Mouse (Mus musculus) midbrain, embryonic 12.5 days (tissue): ENCODE measurements around the gene 1700069L16Rik. TPM values are rescaled to one million over a fixed set of nuclear protein-coding genes. Genes with fewer than 3 reads are reported as not detected.

Experiments used
- ATAC-seq: fragments of 200-750 bp; cut with Nextera tagmentation; 2 replicates; pipeline ENCODE4 v1.8.0; 2017; ENCODE audit warnings: low read depth, moderate TSS enrichment, moderate library complexity; ENCODE audit not compliant: low FRiP score
- H3K27ac ChIP-seq: fragments of 300-500 bp; sonication (generic); replicated peaks from 2 replicates; pipeline ENCODE4 v1.5.1; 2016; ENCODE audit warnings: mild to moderate bottlenecking
- H3K27me3 ChIP-seq: fragments of 300-500 bp; sonication (generic); 2 replicates; pipeline ENCODE4 v1.6.1; 2016; ENCODE audit warnings: mild to moderate bottlenecking
- H3K36me3 ChIP-seq: fragments of 300-500 bp; sonication (generic); 2 replicates; pipeline ENCODE4 v1.6.1; 2016
- H3K4me1 ChIP-seq: fragments of 300-500 bp; sonication (generic); 2 replicates; pipeline ENCODE4 v1.6.1; 2016
- H3K4me2 ChIP-seq: fragments of 300-500 bp; sonication (generic); replicated peaks from 2 replicates; pipeline ENCODE4 v1.6.1; 2016; ENCODE audit warnings: mild to moderate bottlenecking, moderate library complexity
- H3K4me3 ChIP-seq: fragments of 300-500 bp; sonication (generic); 2 replicates; pipeline ENCODE4 v1.5.1; 2016; ENCODE audit warnings: mild to moderate bottlenecking
- H3K9ac ChIP-seq: fragments of 300-500 bp; sonication (generic); replicated peaks from 2 replicates; pipeline ENCODE4 v1.6.1; 2016; ENCODE audit warnings: mild to moderate bottlenecking, moderate library complexity
- H3K9me3 ChIP-seq: fragments of 300-500 bp; sonication (generic); 2 replicates; pipeline ENCODE4 v1.6.1; 2016; ENCODE audit warnings: mild to moderate bottlenecking
- WGBS: fragments of 180-500 bp; shearing (Covaris S2); methylation state at CpG from one replicate; pipeline ENCODE4 v1.1.7; 2016; 5-methylcytosine and 5-hydroxymethylcytosine counted together
- polyA plus RNA-seq: library from polyadenylated mRNA; unstranded; fragments of >200 nt; fragmentation: Nextera tagmentation; extraction: Ambion mirVana; gene quantifications from 2 replicates; pipeline ENCODE4 v1.2.1, GENCODE M21; 2016

Gene 1700069L16Rik
- polyA plus RNA-seq, 1 experiment from 2014 or later, result not detected

DNA sequence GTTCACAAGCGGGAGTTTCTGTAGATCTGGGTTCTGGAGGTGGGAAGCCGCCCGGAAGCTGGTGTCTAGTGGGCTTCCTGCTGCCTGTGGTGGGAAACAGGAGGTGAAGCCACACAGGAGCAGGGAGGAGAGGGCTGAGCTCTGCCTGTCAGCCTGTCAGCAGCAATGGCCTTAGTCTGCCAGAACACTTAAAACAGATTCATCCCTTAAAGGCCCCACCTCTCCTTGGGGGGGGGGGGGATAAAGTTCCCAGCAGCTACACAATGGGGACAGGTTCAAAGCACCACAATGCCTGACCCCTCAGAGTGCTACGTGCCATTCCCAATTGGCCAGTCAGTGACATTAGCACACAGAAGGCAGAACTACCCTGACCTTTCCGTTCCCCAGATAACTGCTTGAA, 72.4 kb downstream of the 1700069L16Rik start:
- H3K4me1 ChIP-seq, result peaks cover 10% of the 10 kb centered on the region
- no peak for ATAC-seq
- WGBS, result 21% methylated on average over 5 of the region's 5 CpGs
- no peaks in the 10 kb centered on the region for H3K9me3 ChIP-seq
- no peak overlapping the region for H3K27ac ChIP-seq
- no peak overlapping the region for H3K4me3 ChIP-seq
- no peak overlapping the region for H3K4me2 ChIP-seq
- H3K27me3 ChIP-seq, result peaks cover 32% of the 10 kb centered on the region
- no peaks in the 10 kb centered on the region for H3K36me3 ChIP-seq
- H3K9ac ChIP-seq, result no peak overlapping the region

DNA sequence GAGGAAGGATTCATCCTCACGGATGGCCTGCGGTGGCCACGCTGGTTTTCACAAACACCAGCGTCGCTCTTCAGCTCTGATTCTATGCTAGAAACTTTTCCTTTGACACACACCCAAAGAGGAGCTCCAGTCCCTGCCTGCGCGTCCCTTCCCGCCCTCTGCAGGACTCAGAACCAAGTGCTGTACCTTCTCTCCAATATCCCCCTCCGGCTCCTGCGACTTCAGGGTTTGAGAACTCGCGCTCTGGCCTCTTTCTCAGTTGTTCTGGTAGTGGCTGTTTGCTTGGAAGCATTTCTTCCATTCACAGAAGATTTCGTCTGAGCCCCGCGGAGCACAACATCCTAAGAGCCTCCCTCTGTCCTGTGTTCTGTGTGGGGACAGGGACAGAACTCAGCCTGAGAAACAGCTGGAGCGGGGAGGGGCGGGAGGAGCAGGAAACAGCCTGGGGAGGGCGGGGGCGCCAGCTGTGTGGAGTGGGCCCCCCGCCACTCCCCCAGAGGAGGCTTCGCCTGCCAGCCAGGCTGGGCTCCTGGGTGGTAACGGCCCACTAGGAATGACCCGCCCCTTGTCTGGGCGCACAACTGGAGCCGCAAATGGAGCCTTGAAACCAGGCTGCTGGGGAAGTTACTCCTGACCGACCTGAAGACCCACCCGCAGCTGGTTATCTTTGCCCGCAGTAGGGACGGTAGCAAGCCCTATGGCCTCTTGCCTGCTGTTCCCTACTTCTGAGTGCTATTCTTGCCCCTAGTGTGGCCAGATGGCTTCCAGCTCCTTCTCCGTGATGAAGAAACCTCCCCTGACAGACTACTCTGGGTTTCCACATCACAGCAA, 74.3 kb downstream of the 1700069L16Rik start, which contains the start of gene Cmklr1:
Gene Cmklr1 (minus strand): TSS at position 392 of the 831 bp plus-strand sequence.
- no peaks in the 10 kb centered on the region for H3K9me3 ChIP-seq
- H3K4me1 ChIP-seq, result peaks cover 10% of the 10 kb centered on the region
- no peak within 1 kb of the TSS for H3K27ac ChIP-seq
- peaks cover 32% of the 10 kb centered on the region for H3K27me3 ChIP-seq
- peak within 1 kb of the TSS; percentile 34 for H3K4me2 ChIP-seq
- no peak within 1 kb of the TSS; the same call in 1 of the 2 replicates for H3K9ac ChIP-seq
- 0 out of 2 replicates have a peak within 1 kb of the TSS, but pooled peaks have one; percentile 9 for H3K4me3 ChIP-seq
- ATAC-seq, result no peak
- H3K36me3 ChIP-seq, result no peaks in the 10 kb centered on the region
- whole genome bisulfite sequencing, result 11% methylated on average over 30 of the region's 30 CpGs

DNA sequence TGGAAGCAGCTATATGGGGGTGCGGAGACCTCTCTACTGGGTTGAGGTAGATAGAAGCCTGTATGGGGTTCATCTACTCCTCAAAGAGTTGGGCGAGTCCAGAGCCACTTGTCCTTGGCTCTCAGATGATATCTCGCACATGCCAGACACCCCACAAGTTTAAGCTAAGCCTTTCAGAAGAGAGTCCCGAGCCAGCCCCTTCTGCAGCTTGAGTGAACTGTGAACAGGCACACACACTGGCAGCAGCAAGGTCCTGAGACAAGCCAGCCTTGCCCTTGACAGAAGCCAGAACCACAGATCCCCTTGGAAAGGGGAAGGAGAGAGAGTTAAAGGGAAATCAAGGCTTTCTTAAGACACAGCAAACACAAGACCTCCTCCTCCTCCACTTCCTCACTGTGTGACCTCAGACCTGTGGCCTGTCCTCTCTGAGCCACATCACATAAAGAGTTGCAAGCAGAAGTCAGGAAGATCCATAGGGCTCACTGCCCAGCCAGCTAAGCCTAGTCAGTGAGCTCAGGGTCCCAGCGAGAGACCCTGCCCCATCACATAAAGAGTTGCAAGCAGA, 75.8 kb downstream of the 1700069L16Rik start:
- Histone ChIP-seq H3K4me2 (no peak overlapping the region), H3K27ac (no peak overlapping the region), H3K9ac (no peak overlapping the region), H3K4me1 (peaks cover 10% of the 10 kb centered on the region), H3K36me3 (no peaks in the 10 kb centered on the region), H3K27me3 (peaks cover 43% of the 10 kb centered on the region), H3K4me3 (no peak overlapping the region), H3K9me3 (no peaks in the 10 kb centered on the region)
- WGBS, result 77% methylated on average over 5 of the region's 5 CpGs
- ATAC-seq, result no peak

DNA sequence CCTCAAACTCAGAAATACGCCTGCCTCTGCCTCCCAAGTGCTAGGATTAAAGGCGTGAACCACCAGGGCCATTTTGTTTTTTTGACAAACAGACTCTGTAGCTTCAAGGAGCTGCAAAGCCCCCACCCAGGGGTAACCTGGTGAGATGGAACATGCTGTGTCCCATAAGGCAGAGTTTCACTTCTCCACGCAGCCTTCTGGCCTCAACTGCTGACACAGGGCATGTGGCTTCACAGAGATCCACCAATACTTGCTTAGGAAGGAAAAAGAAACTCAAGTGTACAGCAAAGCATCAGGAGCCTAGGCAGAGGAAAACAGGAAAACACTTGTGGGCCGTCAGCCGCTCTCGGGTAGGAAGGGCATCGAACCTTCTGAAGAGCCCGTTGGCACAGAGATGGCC, 77.4 kb downstream of the 1700069L16Rik start:
- Histone ChIP-seq H3K27ac (no peak overlapping the region), H3K4me3 (no peak overlapping the region), H3K9me3 (no peaks in the 10 kb centered on the region), H3K9ac (no peak overlapping the region), H3K36me3 (no peaks in the 10 kb centered on the region), H3K4me1 (peaks cover 10% of the 10 kb centered on the region), H3K4me2 (no peak overlapping the region), H3K27me3 (peaks cover 42% of the 10 kb centered on the region)
- no peak for ATAC-seq
- 90% methylated on average over 8 of the region's 8 CpGs for WGBS

DNA sequence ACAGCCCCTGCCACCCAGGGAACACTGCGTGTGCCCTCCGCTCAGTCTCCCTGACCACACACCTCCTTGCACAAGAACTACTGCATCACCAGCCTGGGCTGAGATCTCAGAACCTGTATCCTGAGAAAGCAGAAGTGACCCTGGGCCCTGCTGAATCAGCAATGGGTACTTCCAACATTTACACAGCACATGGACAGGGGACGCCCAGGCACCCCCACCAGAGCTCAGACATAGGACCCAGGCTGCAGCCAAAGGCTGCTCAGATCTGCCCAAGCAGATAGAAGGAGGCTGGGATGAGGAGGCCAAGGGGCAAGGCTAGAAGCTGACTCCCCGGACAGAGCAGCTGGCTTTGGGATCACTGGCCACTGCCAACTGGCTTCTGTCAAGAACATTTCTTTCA, 80.1 kb downstream of the 1700069L16Rik start:
- H3K4me3 ChIP-seq, result no peak overlapping the region
- no peaks in the 10 kb centered on the region for H3K36me3 ChIP-seq
- 92% methylated on average over 4 of the region's 4 CpGs for WGBS
- no peaks in the 10 kb centered on the region for H3K9me3 ChIP-seq
- H3K9ac ChIP-seq, result no peak overlapping the region
- no peaks in the 10 kb centered on the region for H3K4me1 ChIP-seq
- no peak overlapping the region for H3K4me2 ChIP-seq
- peaks cover 19% of the 10 kb centered on the region for H3K27me3 ChIP-seq
- no peak for ATAC-seq
- H3K27ac ChIP-seq, result no peak overlapping the region

DNA sequence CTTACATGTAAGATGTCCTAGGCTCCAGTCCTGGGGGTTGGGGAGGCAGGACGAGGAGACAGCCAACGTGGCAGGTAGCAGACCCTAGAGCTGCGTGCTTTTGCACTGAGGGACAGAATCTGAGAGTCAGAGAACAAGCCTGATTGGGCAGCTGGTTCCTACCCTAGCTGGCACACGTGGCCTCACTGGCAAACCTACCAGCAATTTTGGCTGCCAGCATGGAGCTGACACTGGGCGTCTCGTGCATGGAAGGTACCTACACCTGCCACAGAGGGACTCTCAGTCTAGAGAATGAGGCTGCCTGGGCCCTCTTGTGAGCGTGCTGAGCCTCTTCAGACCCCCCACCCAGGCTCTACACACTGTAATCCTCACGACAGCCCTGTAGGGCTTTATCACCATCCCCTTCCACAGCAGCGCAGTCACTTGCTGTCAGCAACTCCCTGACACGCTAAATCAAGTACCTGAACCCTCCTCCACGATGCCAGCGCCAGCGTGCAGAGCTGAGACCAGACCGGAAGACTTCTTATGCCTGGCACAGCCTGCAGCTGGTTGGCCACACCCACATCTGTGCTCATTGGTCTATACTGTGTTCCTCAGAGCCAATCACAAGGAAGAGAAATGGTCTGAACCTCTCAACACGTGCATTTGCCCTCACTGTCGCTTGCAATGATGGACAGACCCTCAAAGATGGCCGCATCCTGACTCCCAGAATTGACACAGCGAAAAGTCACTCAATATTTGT, 81.3 kb downstream of the 1700069L16Rik start:
- WGBS, result 58% methylated on average over 18 of the region's 18 CpGs
- H3K4me2 ChIP-seq, result peak overlapping the region; percentile 41
- H3K4me3 ChIP-seq, result peak overlapping the region; percentile 16; the same call in 1 of the 2 replicates
- no peak overlapping the region for H3K9ac ChIP-seq
- no peak overlapping the region for H3K27ac ChIP-seq
- ATAC-seq, result peak; percentile 86
- no peaks in the 10 kb centered on the region for H3K9me3 ChIP-seq
- no peaks in the 10 kb centered on the region for H3K4me1 ChIP-seq
- peaks cover 11% of the 10 kb centered on the region; the same call in 1 of the 2 replicates for H3K27me3 ChIP-seq
- H3K36me3 ChIP-seq, result no peaks in the 10 kb centered on the region

Other genes starting within 250 kb of the 1700069L16Rik start
- 14.2 and 16.0 TPM in 2 replicates for gene Wscd2, start 234.4 kb downstream of the 1700069L16Rik start, polyA plus RNA-seq
- 2.3 and 2.5 TPM in 2 replicates for gene Cmklr1, start 74.3 kb downstream of the 1700069L16Rik start, polyA plus RNA-seq
- gene Ficd, start 11.0 kb upstream of the 1700069L16Rik start, polyA plus RNA-seq, result 6.5 and 6.9 TPM in 2 replicates
- 80.7 and 81.6 TPM in 2 replicates for gene Sart3, start 47.7 kb upstream of the 1700069L16Rik start, polyA plus RNA-seq
- gene Iscu, start 48.0 kb upstream of the 1700069L16Rik start, polyA plus RNA-seq, result 113 and 117 TPM in 2 replicates
- 19.1 and 26.4 TPM in 2 replicates for gene Tmem119, start 75.7 kb upstream of the 1700069L16Rik start, polyA plus RNA-seq
- gene Selplg, start 107.9 kb upstream of the 1700069L16Rik start, polyA plus RNA-seq, result 1.1 and 1.4 TPM in 2 replicates
- 227 and 244 TPM in 2 replicates for gene Coro1c, start 184.0 kb upstream of the 1700069L16Rik start, polyA plus RNA-seq